Mouse (Mus musculus): ENCODE data around the gene Pbrm1.
A peak's percentile ranks its signal among the peaks of the same experiment; 100 is the strongest.

The Pbrm1 gene

DNA sequence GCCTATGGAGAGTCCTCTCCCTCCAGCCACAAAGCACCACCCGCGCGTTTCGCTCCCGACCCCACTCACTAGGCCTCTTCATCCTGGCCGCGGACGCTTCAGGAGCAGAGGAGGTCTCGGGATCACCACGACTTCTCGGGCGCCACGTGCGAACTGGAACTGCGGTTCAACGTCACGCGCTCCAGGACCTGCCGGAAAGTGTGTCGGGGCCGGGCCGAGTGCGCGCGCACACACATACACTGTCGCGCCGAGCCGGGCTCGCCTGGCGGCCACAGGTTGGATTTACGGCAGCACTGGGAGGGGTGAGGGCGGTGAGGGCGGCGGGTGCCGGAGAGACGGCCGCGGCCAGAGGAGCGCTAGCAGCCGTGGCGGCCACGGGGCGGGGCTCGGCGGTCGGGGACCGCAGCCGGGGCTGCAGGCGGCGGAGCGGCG lies at the start of gene Pbrm1, which contains the start of gene Gnl3:
TSS of gene Pbrm1 (plus strand) at position 279 of the 432 bp plus-strand sequence.
TSS of gene Gnl3 (minus strand) at position 293 of the 432 bp plus-strand sequence.
- peak; percentile 97 to 98 for DNase-seq

DNA sequence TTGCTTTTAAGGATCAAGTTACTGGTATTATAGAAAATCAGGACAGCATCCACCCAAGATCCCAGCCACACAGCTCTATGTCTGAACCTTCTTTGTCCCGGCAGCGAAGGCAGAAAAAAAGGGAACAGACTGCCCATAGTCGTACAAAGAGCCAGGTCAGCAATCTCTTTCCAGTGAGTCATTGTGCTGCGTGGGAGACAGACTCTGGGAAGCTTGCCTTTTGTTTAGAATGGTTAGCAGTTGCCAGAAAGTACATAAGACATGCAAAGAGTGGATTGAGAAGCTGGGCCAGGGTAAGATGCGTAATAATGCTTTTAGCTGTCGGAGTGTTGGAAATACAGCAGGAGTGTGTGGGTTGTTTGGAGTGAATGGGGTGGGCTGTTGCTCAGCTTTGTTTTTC lies 44.7 kb upstream of the Pbrm1 start:
- DNase-seq = no peak

GRCm38 (mm10) chr14:30976222-30976621 lies 42.7 kb upstream of the Pbrm1 start:
- DNase-seq = no peak

DNA sequence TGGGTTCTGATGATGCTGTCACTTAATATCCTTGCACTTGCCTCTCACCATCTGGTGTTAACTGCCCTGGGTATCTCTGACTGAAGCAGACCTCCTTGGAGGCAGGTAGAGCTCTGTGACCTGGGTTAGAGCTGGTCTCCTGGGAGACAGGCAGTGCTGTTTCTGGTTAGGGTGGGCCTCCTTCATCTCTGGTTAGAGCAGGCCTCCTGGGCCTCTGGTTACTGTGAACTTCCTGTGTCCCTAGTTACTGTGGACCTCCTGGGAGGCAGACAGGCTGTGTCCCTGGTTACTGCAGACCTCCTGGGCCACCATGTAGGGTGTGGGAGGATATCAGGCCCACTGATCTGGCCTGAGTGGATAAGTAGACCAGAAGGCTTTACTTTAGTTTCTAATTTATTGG lies 22.5 kb upstream of the Pbrm1 start:
- no peak for DNase-seq

- DNase-seq = no peak
These were observed 18.6 kb upstream of the Pbrm1 start for GRCm38 (mm10) chr14:31000356-31000755.

DNA sequence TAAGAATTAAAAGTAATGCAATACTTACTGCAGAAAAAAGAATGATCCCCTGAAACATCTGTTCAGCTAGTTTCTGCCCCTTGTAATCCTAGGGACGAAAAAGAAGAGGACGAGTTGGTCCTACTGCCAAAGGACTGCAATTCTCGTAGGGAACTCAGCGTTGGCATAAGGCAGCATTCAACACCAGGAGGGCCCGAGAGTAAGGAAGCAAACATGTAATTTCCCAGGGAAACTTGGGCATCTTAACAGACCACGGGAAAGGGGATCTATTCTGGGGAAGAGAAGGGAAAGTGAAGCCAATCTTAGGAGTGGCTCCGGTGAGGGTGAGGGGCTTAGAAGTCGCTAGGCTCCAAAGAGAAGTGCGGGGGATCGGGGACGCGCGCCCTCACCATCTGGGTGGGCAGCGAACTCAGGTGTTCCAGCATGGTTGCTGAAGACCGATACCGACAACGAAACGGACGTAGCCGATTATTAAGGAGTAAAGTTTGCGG lies 18.1 kb upstream of the Pbrm1 start:
- no peak for DNase-seq

- peak; percentile 88 to 89 for DNase-seq
These were observed 17.4 kb upstream of the Pbrm1 start, which contains the start of the genes Glt8d1 and Spcs1 for GRCm38 (mm10) chr14:31001307-31002205. Gene Glt8d1, plus strand, starts transcription at chr14:31001400. Gene Spcs1, minus strand, starts transcription at chr14:31001672.

DNA sequence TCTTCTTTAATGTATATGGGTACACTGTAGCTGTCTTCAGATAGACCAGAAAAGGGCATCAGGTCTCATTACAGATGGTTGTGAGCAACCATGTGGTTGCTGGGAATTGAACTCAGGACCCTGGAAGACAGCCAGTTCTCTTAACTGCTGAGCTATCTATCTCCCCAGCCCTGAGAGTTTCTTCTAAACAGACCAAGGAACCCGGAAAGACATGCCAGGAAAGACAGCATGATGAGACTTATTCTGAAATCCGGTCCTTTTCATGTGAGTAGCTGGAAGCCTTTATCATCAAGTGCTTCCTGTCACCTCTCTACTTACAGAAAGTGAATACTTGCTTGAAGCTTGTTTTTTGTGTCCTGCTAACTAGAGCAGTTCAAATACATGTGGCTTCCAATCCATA lies 14.4 kb upstream of the Pbrm1 start:
- DNase-seq = no peak

- DNase-seq = no peak
These were observed 12.2 kb upstream of the Pbrm1 start for GRCm38 (mm10) chr14:31006779-31007178.

DNA sequence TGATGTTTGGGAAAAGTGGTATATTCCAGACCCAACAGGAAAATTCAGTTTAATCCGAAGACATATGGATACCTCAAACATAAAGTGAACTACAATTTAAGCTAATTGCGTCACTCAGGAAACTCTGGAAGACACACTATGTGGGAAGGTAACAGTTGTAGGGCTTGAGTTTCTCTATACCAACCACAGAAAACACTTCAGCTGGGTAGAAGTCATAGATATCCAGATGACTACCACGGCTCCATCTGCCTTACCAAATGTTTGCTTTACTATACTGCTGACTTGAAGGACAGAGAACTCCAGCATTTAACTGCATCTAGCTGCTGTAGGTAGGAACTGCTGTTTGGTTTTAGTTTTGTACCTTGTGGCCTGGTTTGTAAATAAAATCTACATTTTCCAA lies 7.3 kb upstream of the Pbrm1 start:
- DNase-seq = no peak

GRCm38 (mm10) chr14:31013928-31014327 lies 5.0 kb upstream of the Pbrm1 start:
- DNase-seq = no peak

- DNase-seq = no peak
These were observed 2.9 kb upstream of the Pbrm1 start for GRCm38 (mm10) chr14:31016063-31016462.

GRCm38 (mm10) chr14:31017854-31018253 lies 1.1 kb upstream of the Pbrm1 start:
- DNase-seq = no peak

DNA sequence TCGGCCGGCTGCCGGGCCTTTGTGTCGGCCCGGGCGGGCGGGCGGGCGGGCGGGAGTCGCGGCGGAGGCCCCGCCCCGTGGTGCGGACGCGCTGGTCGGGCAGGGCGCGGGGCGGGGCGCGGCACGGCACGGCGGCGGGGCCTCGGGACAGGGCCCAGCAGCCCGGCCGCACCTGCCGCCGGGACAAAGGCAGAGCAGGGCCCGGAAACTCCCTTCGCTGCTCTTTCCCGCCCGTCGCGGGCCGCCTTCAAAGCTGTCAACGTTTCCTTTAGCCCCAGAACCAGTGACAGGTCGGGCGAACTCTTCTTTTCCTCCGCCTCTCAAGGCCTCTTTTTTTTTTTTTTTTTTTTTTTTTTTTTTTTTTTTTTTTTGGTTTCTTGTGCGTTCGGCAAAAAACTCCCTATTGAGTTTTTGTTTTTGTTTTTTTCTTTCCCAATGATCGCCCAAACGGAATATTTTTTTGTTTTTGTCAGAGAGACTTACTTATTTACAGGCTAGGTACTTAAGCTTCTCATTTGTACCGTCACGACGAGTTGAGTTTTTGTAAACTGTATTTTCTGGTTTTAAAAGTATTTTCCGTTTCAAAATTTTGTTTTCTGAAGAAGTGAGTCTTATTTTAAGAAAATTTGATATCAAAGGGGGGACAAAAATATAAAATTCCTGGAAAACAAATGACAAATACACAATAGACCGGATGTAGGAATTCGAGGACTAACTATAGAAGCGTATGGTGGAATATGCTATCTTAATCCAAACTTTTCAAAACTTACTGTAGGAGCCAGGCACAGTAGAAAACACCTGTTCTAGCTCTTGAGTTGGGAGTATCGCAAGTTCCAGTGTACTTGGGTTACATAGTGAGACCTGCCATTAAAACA lies 630 bp downstream of the Pbrm1 start:
- DNase-seq = peak in 1 of 2 experiments; percentile 72

GRCm38 (mm10) chr14:31022579-31022978 lies 3.6 kb downstream of the Pbrm1 start:
- no peak for DNase-seq

DNA sequence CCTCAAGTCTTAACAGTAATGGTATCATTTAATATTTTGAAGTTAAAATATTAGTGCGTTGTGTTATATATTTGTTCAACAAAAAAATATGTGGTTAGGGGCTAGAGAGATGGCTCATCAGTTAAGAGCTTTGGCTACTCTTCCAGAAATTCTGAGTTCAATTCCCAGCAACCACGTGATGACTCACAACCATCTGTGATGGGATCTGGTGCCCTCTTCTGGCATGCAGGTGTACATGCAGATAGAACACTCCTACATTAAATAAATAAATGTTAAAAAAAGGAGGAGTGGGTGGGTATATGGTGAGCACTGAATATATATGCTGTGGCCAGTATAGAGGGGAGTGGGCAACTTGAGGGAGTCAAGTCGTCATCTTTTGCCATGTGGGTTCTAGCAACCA lies 6.8 kb downstream of the Pbrm1 start:
- peak in 1 of 2 experiments; percentile 28 for DNase-seq

- DNase-seq = no peak
These were observed 26.4 kb downstream of the Pbrm1 start for GRCm38 (mm10) chr14:31045296-31045695.

DNA sequence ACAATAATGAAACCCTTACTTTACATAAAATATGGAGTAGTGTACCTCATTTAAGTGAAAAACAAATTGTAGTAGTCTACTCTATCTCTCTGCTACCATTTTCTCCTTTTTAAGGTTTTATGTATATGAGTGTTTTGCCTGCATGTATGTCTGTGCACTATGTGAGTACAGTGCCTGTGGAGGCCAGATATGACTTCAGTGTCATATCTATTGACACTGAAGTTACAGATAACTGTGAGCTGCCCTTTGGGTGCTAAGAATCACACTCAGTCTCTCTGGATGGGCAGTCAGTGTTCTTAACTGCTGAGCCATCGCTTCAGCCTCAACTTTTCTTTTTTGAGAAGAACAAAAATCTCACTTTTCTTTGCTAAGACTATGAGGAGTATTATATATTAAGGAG lies 26.9 kb downstream of the Pbrm1 start:
- DNase-seq = no peak

GRCm38 (mm10) chr14:31062277-31062676 lies 43.3 kb downstream of the Pbrm1 start:
- no peak for DNase-seq

DNA sequence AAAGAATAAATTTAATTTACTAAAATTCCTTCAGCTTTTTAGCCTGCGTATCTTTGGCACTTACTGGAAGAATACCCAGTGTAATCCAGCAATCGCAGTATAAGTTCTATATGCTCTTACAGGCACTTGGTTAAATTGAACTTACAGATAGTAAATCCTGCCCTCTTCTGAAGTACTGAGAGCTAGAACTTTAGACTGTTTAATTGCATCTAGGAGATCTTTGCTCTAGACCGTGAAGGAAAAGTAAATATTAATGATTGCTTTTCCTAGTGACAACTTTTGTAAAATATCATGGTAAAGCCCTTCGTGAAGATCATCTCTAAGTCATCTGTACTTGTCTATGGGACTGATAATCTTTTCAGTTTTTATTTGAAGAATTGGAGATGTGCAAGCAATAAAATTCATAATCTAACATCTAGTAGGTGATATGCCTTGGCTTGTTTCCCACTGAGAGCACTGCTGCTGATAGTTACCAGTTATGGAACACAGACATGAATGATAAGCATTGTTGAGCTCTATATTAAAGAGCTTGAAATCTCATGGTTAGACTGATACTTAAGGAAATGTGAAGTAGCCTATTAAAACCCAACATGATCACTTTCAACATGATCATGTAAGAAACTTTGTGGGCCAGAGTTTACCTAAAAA lies 50.3 kb downstream of the Pbrm1 start:
- DNase-seq = no peak

DNA sequence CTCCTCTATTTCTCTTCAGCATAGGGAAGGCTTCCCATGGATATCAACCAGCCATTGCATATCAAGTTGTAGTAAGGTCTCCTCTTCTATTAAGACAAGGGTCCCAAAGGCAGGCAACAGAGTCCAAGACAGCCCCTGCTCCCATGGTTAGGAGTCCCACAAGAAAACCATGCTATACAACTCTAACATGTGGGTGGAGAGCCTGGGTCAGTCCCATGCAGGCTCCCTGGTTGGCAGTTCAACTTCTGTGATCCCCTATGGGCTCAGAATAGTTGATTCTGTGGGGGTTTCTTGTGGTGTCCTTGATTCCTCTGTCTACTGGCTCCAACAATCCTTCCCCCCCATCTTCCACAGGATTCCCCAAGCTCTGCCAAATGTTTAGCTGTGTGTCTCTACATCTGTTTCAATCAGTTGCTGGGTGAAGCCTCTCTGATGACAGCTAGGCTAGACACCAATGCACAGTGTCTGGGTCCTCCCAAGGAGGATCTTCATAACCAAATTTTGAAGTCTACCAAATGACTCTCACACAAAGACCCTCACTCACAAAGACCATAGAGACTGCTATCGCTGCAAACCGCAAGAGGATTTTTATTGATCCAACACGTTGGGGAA lies 59.8 kb downstream of the Pbrm1 start:
- no peak for DNase-seq
